ENCODE assay signal across 12 mouse cellular contexts in the genomic region with DNA sequence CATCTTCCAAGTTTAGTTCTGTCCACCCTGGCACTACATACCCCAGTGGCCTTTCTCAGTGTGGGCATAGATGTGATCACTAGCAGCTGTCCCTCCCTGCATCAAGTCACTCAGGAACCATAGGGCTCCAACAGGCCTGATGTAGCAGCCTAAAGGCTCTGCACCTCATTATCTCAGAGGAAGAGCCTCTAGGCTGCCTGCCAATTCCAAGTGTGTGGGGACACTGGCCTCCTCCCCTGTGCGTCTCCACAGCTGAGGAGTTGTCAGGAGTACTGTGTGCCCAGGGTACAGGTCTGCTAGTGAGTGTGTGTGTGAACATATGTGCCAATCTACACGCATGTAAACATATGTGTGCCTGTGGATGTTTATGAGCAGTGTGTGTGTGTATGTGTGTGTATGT. TPM values are rescaled to one million over a fixed set of nuclear protein-coding genes. Genes with fewer than 3 reads are reported as not detected.
A peak's percentile ranks its signal among the peaks of the same experiment; 100 is the strongest.
DNase-seq lines count a peak whose midpoint lies in the region; ATAC-seq and TF ChIP-seq lines count a peak whose summit lies in the region.
"Had no signal": no experiment of that assay in that cellular context is flagged by ENCODE, and none has a peak within 500 bp of the region (broad histone marks: within the 10 kb centered on the region; RNA-seq: fewer than 3 reads in every experiment).

No protein-coding gene starts in this region.

- no peaks in the 10 kb centered on the region for H3K9me3 ChIP-seq in lung, embryonic 15.5 days
- H3K9me3 ChIP-seq: G1E had no signal

- 79% methylated on average over 2 of the region's 2 CpGs for WGBS in kidney, adult 2 months
- 61% methylated on average over 2 of the region's 2 CpGs for WGBS in lung, embryonic 15.5 days

- 0 out of 2 replicates have a peak, but pooled peaks have one; percentile 26 for ATAC-seq in erythroblast, adult 5-6 weeks (replicated peaks; ENCODE audit: low FRiP score, poor library complexity, severe bottlenecking)
- 0 out of 2 replicates have a peak, but pooled peaks have one; percentile 40 for ATAC-seq in lung, embryonic 15.5 days (ENCODE audit: borderline replicate concordance, extremely low read depth, low FRiP score, low TSS enrichment)
- ATAC-seq in cerebellum, adult (ENCODE audit: insufficient number of reproducible peaks, low FRiP score, low TSS enrichment) = no peak

- no peak for TF ChIP-seq POLR2A in kidney, adult 2 months (IDR thresholded peaks at IDR 0.05; ENCODE audit: low read depth, low read length)

- no peaks in the 10 kb centered on the region for H3K36me3 ChIP-seq in kidney, adult 2 months (ENCODE audit: control insufficient read depth, insufficient read depth, low read length)
- no peaks in the 10 kb centered on the region for H3K36me3 ChIP-seq in lung, embryonic 15.5 days
- H3K36me3 ChIP-seq: G1E had no signal

- no peak overlapping the region for H3K4me2 ChIP-seq in lung, embryonic 15.5 days

- no peaks in the 10 kb centered on the region for H3K4me1 ChIP-seq in kidney, adult 2 months (ENCODE audit: control insufficient read depth, insufficient read depth, low read length)
- peaks cover 10% of the 10 kb centered on the region; the same call in 1 of the 2 replicates for H3K4me1 ChIP-seq in lung, embryonic 15.5 days

- no peak overlapping the region for H3K27ac ChIP-seq in kidney, adult 2 months (ENCODE audit: insufficient read depth, low read depth, low read length)
- H3K27ac ChIP-seq in lung, embryonic 15.5 days = no peak overlapping the region

- no peak overlapping the region for H3K4me3 ChIP-seq in kidney, adult 2 months (ENCODE audit: insufficient read depth, low read depth, low read length)
- no peak overlapping the region for H3K4me3 ChIP-seq in lung, embryonic 15.5 days

- DNase-seq in kidney, adult 2 months = peak; percentile 11
- DNase-seq in kidney, adult 9 months = no peak
- peak; percentile 52 for DNase-seq in adrenal gland, postnatal 14 days
- no peak for DNase-seq in ovary, postnatal 14 days (ENCODE audit: low spot score)
- no peak for DNase-seq in kidney, postnatal 4 days
- DNase-seq: cerebellum, adult 18-20 months; kidney, postnatal 14 days; thymus, postnatal 25 days had no signal

- H3K9ac ChIP-seq in lung, embryonic 15.5 days = no peak overlapping the region

- no peak for TF ChIP-seq CTCF in kidney, adult 2 months (conservative IDR thresholded peaks at IDR 0.05; ENCODE audit: insufficient read depth, insufficient read length, low read depth, low read length)

- H3K27me3 ChIP-seq in kidney, adult 2 months (replicated peaks; ENCODE audit: control insufficient read depth, insufficient read depth, low read length) = no peaks in the 10 kb centered on the region
- no peaks in the 10 kb centered on the region for H3K27me3 ChIP-seq in lung, embryonic 15.5 days

RNA-seq across cellular contexts. Expression of gene Doc2b, which starts 56.6 kb away (rescaled TPM):
- polyA plus RNA-seq in kidney, adult 2 months (2012; rRNA removed) = 0.34 and 0.36 TPM in 2 replicates
- total RNA-seq in adrenal gland, postnatal 14 days (2021) = 12.3 and 16.4 TPM in 2 replicates
- not detected in 2 replicates for total RNA-seq in erythroblast, adult 5-6 weeks (2015; ENCODE audit: low replicate concordance)
- not detected in 2 replicates for total RNA-seq in erythroblast, adult 5-6 weeks (2017; ENCODE audit: low replicate concordance)
- 0.74 and 0.79 TPM in 2 replicates for polyA plus RNA-seq in lung, embryonic 15.5 days (2015; fragmentation: Nextera tagmentation; extraction: Ambion mirVana)
- total RNA-seq: G1E had no signal
- polyA plus RNA-seq: G1E had no signal

Comparison
In these comparisons a context has a peak if more than half of its experiments do, and no peak if none do; other contexts are left out.
1. DNase-seq: peak in kidney, adult 2 months (single experiment) and adrenal gland, postnatal 14 days (single experiment); none in kidney, adult 9 months (single experiment), ovary, postnatal 14 days (single experiment) and kidney, postnatal 4 days (0 of 2).
2. RNA of gene Doc2b, which starts 56.6 kb away (total RNA-seq): 12.3 to 16.4 TPM in adrenal gland, postnatal 14 days; not detected in erythroblast, adult 5-6 weeks; every median in the first group is over 10 times any median in the second.